8 mouse cellular contexts compared by ENCODE assay signal in genomic region chr7:143549588-143550220, GRCm38 (mm10). TPM values are rescaled to one million over a fixed set of nuclear protein-coding genes. Genes with fewer than 3 reads are reported as not detected.
DNase-seq lines count a peak whose midpoint lies in the region; ATAC-seq and TF ChIP-seq lines count a peak whose summit lies in the region.

No protein-coding gene starts in this region.

- H3K27me3 ChIP-seq in kidney, embryonic 14.5 days (ENCODE audit: control insufficient read depth, insufficient read depth, low read length): no peaks in the 10 kb centered on the region
- no peaks in the 10 kb centered on the region for H3K27me3 ChIP-seq in hindbrain, embryonic 15.5 days
- no peaks in the 10 kb centered on the region for H3K27me3 ChIP-seq in midbrain, embryonic 15.5 days (replicated peaks)

- no peak for DNase-seq in kidney, postnatal 10 days
- DNase-seq in MN1 (ENCODE audit: low spot score): no peak
- no peak for DNase-seq in gastrocnemius, postnatal 14 days
- DNase-seq in cerebellum, adult 9-11 months: no peak

- no peaks in the 10 kb centered on the region for H3K9me3 ChIP-seq in kidney, embryonic 14.5 days (ENCODE audit: control insufficient read depth, low read length)
- no peaks in the 10 kb centered on the region for H3K9me3 ChIP-seq in hindbrain, embryonic 15.5 days
- H3K9me3 ChIP-seq in midbrain, embryonic 15.5 days: no peaks in the 10 kb centered on the region

- TF ChIP-seq CTCF in bone marrow macrophage, adult 2 months (IDR thresholded peaks at IDR 0.05; ENCODE audit: low read depth, low read length): no peak

- TF ChIP-seq POLR2A in bone marrow macrophage, adult 2 months (IDR thresholded peaks at IDR 0.05; ENCODE audit: borderline replicate concordance, low read depth, low read length): no peak

- WGBS in kidney, embryonic 14.5 days: 28% methylated on average over 2 of the region's 2 CpGs
- 51% methylated on average over 2 of the region's 2 CpGs for WGBS in hindbrain, embryonic 15.5 days
- WGBS in midbrain, embryonic 15.5 days: 33% methylated on average over 2 of the region's 2 CpGs

- peak overlapping the region; percentile 97 for H3K4me3 ChIP-seq in kidney, embryonic 14.5 days (ENCODE audit: low read length)
- H3K4me3 ChIP-seq in bone marrow macrophage, adult 2 months (ENCODE audit: insufficient read depth, low read length): peak overlapping the region; percentile 81
- H3K4me3 ChIP-seq in hindbrain, embryonic 15.5 days: peak overlapping the region; percentile 91
- peak overlapping the region; percentile 88 for H3K4me3 ChIP-seq in midbrain, embryonic 15.5 days

- peaks cover 15% of the 10 kb centered on the region for H3K36me3 ChIP-seq in kidney, embryonic 14.5 days (ENCODE audit: control insufficient read depth, insufficient read depth, low read length)
- H3K36me3 ChIP-seq in hindbrain, embryonic 15.5 days: no peaks in the 10 kb centered on the region; the same call in 1 of the 2 replicates
- peaks cover 2% of the 10 kb centered on the region; the same call in 1 of the 2 replicates for H3K36me3 ChIP-seq in midbrain, embryonic 15.5 days (replicated peaks)

- ATAC-seq in kidney, embryonic 14.5 days (ENCODE audit: low FRiP score, low TSS enrichment): peak; percentile 8; the same call in 1 of the 2 replicates
- peak; percentile 4; the same call in 1 of the 2 replicates for ATAC-seq in hindbrain, embryonic 15.5 days (ENCODE audit: low FRiP score, low read depth)
- ATAC-seq in midbrain, embryonic 15.5 days (replicated peaks): peak; percentile 22

- H3K4me1 ChIP-seq in kidney, embryonic 14.5 days (ENCODE audit: control insufficient read depth, insufficient read depth, low read length): peaks cover 26% of the 10 kb centered on the region
- peaks cover 5% of the 10 kb centered on the region for H3K4me1 ChIP-seq in bone marrow macrophage, adult 2 months (ENCODE audit: control insufficient read depth, insufficient read depth, low read length)
- peaks cover 32% of the 10 kb centered on the region for H3K4me1 ChIP-seq in hindbrain, embryonic 15.5 days (replicated peaks)
- H3K4me1 ChIP-seq in midbrain, embryonic 15.5 days: peaks cover 40% of the 10 kb centered on the region

- peak overlapping the region; percentile 45 for H3K27ac ChIP-seq in kidney, embryonic 14.5 days (ENCODE audit: low read depth, low read length)
- H3K27ac ChIP-seq in bone marrow macrophage, adult 2 months (ENCODE audit: insufficient read depth, low read depth, low read length): peak overlapping the region; percentile 72
- H3K27ac ChIP-seq in hindbrain, embryonic 15.5 days (replicated peaks): peak overlapping the region; percentile 86
- H3K27ac ChIP-seq in midbrain, embryonic 15.5 days: peak overlapping the region; percentile 87

- H3K4me2 ChIP-seq in kidney, embryonic 14.5 days (replicated peaks; ENCODE audit: low read depth, low read length): peak overlapping the region; percentile 50
- peak overlapping the region; percentile 92 for H3K4me2 ChIP-seq in hindbrain, embryonic 15.5 days
- peak overlapping the region; percentile 86 for H3K4me2 ChIP-seq in midbrain, embryonic 15.5 days

- peak overlapping the region; percentile 54 for H3K9ac ChIP-seq in kidney, embryonic 14.5 days (ENCODE audit: low read depth, low read length)
- peak overlapping the region; percentile 63 for H3K9ac ChIP-seq in hindbrain, embryonic 15.5 days
- peak overlapping the region; percentile 70 for H3K9ac ChIP-seq in midbrain, embryonic 15.5 days

- intact Hi-C loops in gastrocnemius, postnatal 14 days (cut with DNase I; ENCODE audit: low total_unique reads): no loop called here

RNA-seq across cellular contexts. Expression of gene Nap1l4, which starts 0.8 kb away (rescaled TPM):
- 138 and 158 TPM in 2 replicates for polyA plus RNA-seq in kidney, embryonic 14.5 days (2014; fragmentation: Nextera tagmentation; extraction: Ambion mirVana)
- polyA plus RNA-seq in bone marrow macrophage, adult 2 months (2012; ENCODE audit: insufficient read depth, insufficient read length, missing spikeins): 68.6 and 74.0 TPM in 2 replicates
- 317 and 322 TPM in 2 replicates for polyA plus RNA-seq in hindbrain, embryonic 15.5 days (2015; fragmentation: Nextera tagmentation; extraction: Ambion mirVana)
- 344 and 348 TPM in 2 replicates for polyA plus RNA-seq in midbrain, embryonic 15.5 days (2015; fragmentation: Nextera tagmentation; extraction: Ambion mirVana)
- total RNA-seq in gastrocnemius, postnatal 14 days (2021): 100 to 1,000 TPM; 158 to 159 TPM

RNA-seq across cellular contexts. Expression of gene Phlda2, which starts 46.8 kb away (rescaled TPM):
- polyA plus RNA-seq in kidney, embryonic 14.5 days (2014; fragmentation: Nextera tagmentation; extraction: Ambion mirVana): 7.3 and 10.6 TPM in 2 replicates
- polyA plus RNA-seq in bone marrow macrophage, adult 2 months (2012; ENCODE audit: insufficient read depth, insufficient read length, missing spikeins): not detected in 2 replicates
- polyA plus RNA-seq in hindbrain, embryonic 15.5 days (2015; fragmentation: Nextera tagmentation; extraction: Ambion mirVana): 0.54 and 1.2 TPM in 2 replicates
- 0.51 and 0.66 TPM in 2 replicates for polyA plus RNA-seq in midbrain, embryonic 15.5 days (2015; fragmentation: Nextera tagmentation; extraction: Ambion mirVana)
- total RNA-seq in gastrocnemius, postnatal 14 days (2021): not detected

RNA-seq across cellular contexts. Expression of gene Cars, which starts 50.2 kb away (rescaled TPM):
- 47.0 and 64.4 TPM in 2 replicates for polyA plus RNA-seq in kidney, embryonic 14.5 days (2014; fragmentation: Nextera tagmentation; extraction: Ambion mirVana)
- 41.6 and 42.5 TPM in 2 replicates for polyA plus RNA-seq in bone marrow macrophage, adult 2 months (2012; ENCODE audit: insufficient read depth, insufficient read length, missing spikeins)
- 67.9 and 71.6 TPM in 2 replicates for polyA plus RNA-seq in hindbrain, embryonic 15.5 days (2015; fragmentation: Nextera tagmentation; extraction: Ambion mirVana)
- polyA plus RNA-seq in midbrain, embryonic 15.5 days (2015; fragmentation: Nextera tagmentation; extraction: Ambion mirVana): 74.1 and 75.8 TPM in 2 replicates
- total RNA-seq in gastrocnemius, postnatal 14 days (2021): 10 to 100 TPM; 35.9 to 39.4 TPM
